In genomic region chr3:149386027-149386426, GRCm38 (mm10) we compare ENCODE assay signal across 27 mouse cellular contexts.
DNase-seq lines count a peak whose midpoint lies in the region; ATAC-seq and TF ChIP-seq lines count a peak whose summit lies in the region.
"Had no signal": no experiment of that assay in that cellular context is flagged by ENCODE, and none has a peak within 500 bp of the region (broad histone marks: within the 10 kb centered on the region; RNA-seq: fewer than 3 reads in every experiment).

No protein-coding gene starts in this region.

- no peak overlapping the region for H3K9ac ChIP-seq in heart, adult 2 months (ENCODE audit: low read depth, low read length)
- no peak overlapping the region for H3K9ac ChIP-seq in kidney, embryonic 14.5 days (ENCODE audit: low read depth, low read length)
- no peak overlapping the region for H3K9ac ChIP-seq in intestine, postnatal 0 days (ENCODE audit: low read depth, low read length)
- H3K9ac ChIP-seq: embryonic facial prominence, embryonic 15.5 days; forebrain, embryonic 12.5 days; forebrain, postnatal 0 days; hindbrain, embryonic 14.5 days; limb, embryonic 13.5 days; liver, embryonic 12.5 days; liver, postnatal 0 days; midbrain, embryonic 15.5 days had no signal

- H3K79me2 ChIP-seq in heart, adult 2 months (replicated peaks; ENCODE audit: control insufficient read depth, insufficient read depth, low read length), result no peaks in the 10 kb centered on the region

- no peak for TF ChIP-seq EP300 in heart, adult 2 months (IDR thresholded peaks at IDR 0.05; ENCODE audit: insufficient read depth, low read depth, low read length)

- H3K4me1 ChIP-seq in heart, adult 2 months (ENCODE audit: control insufficient read depth, insufficient read depth, low read length), result peaks cover 3% of the 10 kb centered on the region; the same call in 1 of the 2 replicates
- H3K4me1 ChIP-seq in kidney, adult 2 months (ENCODE audit: control insufficient read depth, insufficient read depth, low read length), result no peaks in the 10 kb centered on the region
- no peaks in the 10 kb centered on the region for H3K4me1 ChIP-seq in kidney, embryonic 14.5 days (ENCODE audit: control insufficient read depth, insufficient read depth, low read length)
- H3K4me1 ChIP-seq in intestine, postnatal 0 days (replicated peaks; ENCODE audit: control insufficient read depth, insufficient read depth, low read length), result no peaks in the 10 kb centered on the region
- H3K4me1 ChIP-seq in thymus, adult 2 months (replicated peaks; ENCODE audit: control insufficient read depth, insufficient read depth, low read length), result no peaks in the 10 kb centered on the region
- H3K4me1 ChIP-seq: liver, embryonic 12.5 days had no signal

- H3K9me3 ChIP-seq in kidney, embryonic 14.5 days (ENCODE audit: control insufficient read depth, low read length), result no peaks in the 10 kb centered on the region
- no peaks in the 10 kb centered on the region for H3K9me3 ChIP-seq in intestine, postnatal 0 days (ENCODE audit: control insufficient read depth)
- H3K9me3 ChIP-seq: embryonic facial prominence, embryonic 10.5 days; embryonic facial prominence, embryonic 15.5 days; forebrain, embryonic 12.5 days; limb, embryonic 13.5 days; liver, embryonic 12.5 days; midbrain, embryonic 10.5 days; midbrain, embryonic 15.5 days had no signal

- no peak overlapping the region for H3K4me3 ChIP-seq in heart, adult 2 months
- no peak overlapping the region for H3K4me3 ChIP-seq in kidney, adult 2 months (ENCODE audit: insufficient read depth, low read depth, low read length)
- no peak overlapping the region for H3K4me3 ChIP-seq in kidney, embryonic 14.5 days (ENCODE audit: low read length)
- H3K4me3 ChIP-seq in intestine, postnatal 0 days (ENCODE audit: low read depth, low read length), result no peak overlapping the region
- H3K4me3 ChIP-seq in thymus, adult 2 months (ENCODE audit: control insufficient read depth, insufficient read depth, low read length), result no peak overlapping the region
- H3K4me3 ChIP-seq: embryonic facial prominence, embryonic 10.5 days; embryonic facial prominence, embryonic 15.5 days; forebrain, embryonic 12.5 days; limb, embryonic 13.5 days; liver, embryonic 12.5 days; midbrain, embryonic 10.5 days; midbrain, embryonic 15.5 days had no signal

- no peak for TF ChIP-seq CTCF in heart, adult 2 months (IDR thresholded peaks at IDR 0.05)
- no peak for TF ChIP-seq CTCF in kidney, adult 2 months (conservative IDR thresholded peaks at IDR 0.05; ENCODE audit: insufficient read depth, insufficient read length, low read depth, low read length)
- no peak for TF ChIP-seq CTCF in intestine, postnatal 0 days (IDR thresholded peaks at IDR 0.05; ENCODE audit: low read depth)
- no peak for TF ChIP-seq CTCF in thymus, adult 2 months (IDR thresholded peaks at IDR 0.05; ENCODE audit: borderline replicate concordance, control insufficient read depth, extremely low read depth, insufficient read depth, low read length, poor library complexity)

- no peak for DNase-seq in heart, adult 2 months
- DNase-seq in heart, postnatal 4 days, result no peak
- DNase-seq in kidney, adult 2 months, result peak; percentile 6
- no peak for DNase-seq in thymus, adult 2 months
- DNase-seq in gastrocnemius, postnatal 10 days, result no peak
- DNase-seq: adrenal gland, postnatal 36 days; cerebellum, adult 18-20 months; gastrocnemius, postnatal 14 days; kidney, postnatal 4 days; liver, postnatal 0 days; spleen, adult 18-20 months; thymus, postnatal 25 days had no signal

- H3K27ac ChIP-seq in heart, adult 2 months, result peak overlapping the region; percentile 36; the same call in 1 of the 2 replicates
- no peak overlapping the region for H3K27ac ChIP-seq in kidney, adult 2 months (ENCODE audit: insufficient read depth, low read depth, low read length)
- no peak overlapping the region for H3K27ac ChIP-seq in kidney, embryonic 14.5 days (ENCODE audit: low read depth, low read length)
- H3K27ac ChIP-seq in intestine, postnatal 0 days (ENCODE audit: low read depth, low read length), result no peak overlapping the region
- H3K27ac ChIP-seq in thymus, adult 2 months (ENCODE audit: control insufficient read depth, insufficient read depth, low read length), result no peak overlapping the region
- H3K27ac ChIP-seq: embryonic facial prominence, embryonic 10.5 days; embryonic facial prominence, embryonic 15.5 days; forebrain, embryonic 12.5 days; hindbrain, embryonic 14.5 days; kidney, postnatal 0 days; limb, embryonic 13.5 days; liver, embryonic 12.5 days; macrophage; midbrain, embryonic 10.5 days; midbrain, embryonic 15.5 days had no signal

- H3K27me3 ChIP-seq in heart, adult 2 months (ENCODE audit: control insufficient read depth, insufficient read depth, low read length), result no peaks in the 10 kb centered on the region
- H3K27me3 ChIP-seq in kidney, adult 2 months (replicated peaks; ENCODE audit: control insufficient read depth, insufficient read depth, low read length), result no peaks in the 10 kb centered on the region; the same call in 1 of the 2 replicates
- H3K27me3 ChIP-seq in kidney, embryonic 14.5 days (ENCODE audit: control insufficient read depth, insufficient read depth, low read length), result no peaks in the 10 kb centered on the region
- no peaks in the 10 kb centered on the region for H3K27me3 ChIP-seq in intestine, postnatal 0 days (replicated peaks; ENCODE audit: control insufficient read depth, insufficient read depth, low read length)
- no peaks in the 10 kb centered on the region for H3K27me3 ChIP-seq in thymus, adult 2 months (ENCODE audit: control insufficient read depth, insufficient read depth, low read length)
- H3K27me3 ChIP-seq: embryonic facial prominence, embryonic 15.5 days; forebrain, embryonic 12.5 days; limb, embryonic 13.5 days; liver, embryonic 12.5 days; midbrain, embryonic 15.5 days had no signal

- 31% methylated on average over 2 of the region's 2 CpGs for whole genome bisulfite sequencing in heart, adult 2 months
- WGBS in kidney, adult 2 months, result 67% methylated on average over 2 of the region's 2 CpGs
- WGBS in kidney, embryonic 14.5 days, result 68% methylated on average over 2 of the region's 2 CpGs
- 37% methylated on average over 2 of the region's 2 CpGs for WGBS in intestine, postnatal 0 days
- WGBS in thymus, adult 2 months, result 63% methylated on average over 2 of the region's 2 CpGs

- H3K36me3 ChIP-seq in heart, adult 2 months (ENCODE audit: control insufficient read depth, insufficient read depth, low read length), result peaks cover 5% of the 10 kb centered on the region; the same call in 1 of the 2 replicates
- no peaks in the 10 kb centered on the region for H3K36me3 ChIP-seq in kidney, adult 2 months (ENCODE audit: control insufficient read depth, insufficient read depth, low read length)
- H3K36me3 ChIP-seq in kidney, embryonic 14.5 days (ENCODE audit: control insufficient read depth, insufficient read depth, low read length), result no peaks in the 10 kb centered on the region
- no peaks in the 10 kb centered on the region for H3K36me3 ChIP-seq in intestine, postnatal 0 days (ENCODE audit: control insufficient read depth, insufficient read depth)
- H3K36me3 ChIP-seq in thymus, adult 2 months (ENCODE audit: control insufficient read depth, insufficient read depth, low read length), result no peaks in the 10 kb centered on the region
- H3K36me3 ChIP-seq: embryonic facial prominence, embryonic 10.5 days; embryonic facial prominence, embryonic 15.5 days; forebrain, embryonic 12.5 days; limb, embryonic 13.5 days; liver, embryonic 12.5 days; midbrain, embryonic 10.5 days; midbrain, embryonic 15.5 days had no signal

- intact Hi-C loops in heart, adult 2 months (cut with DNase I), result no loop called here

- no peak overlapping the region for H3K4me2 ChIP-seq in kidney, embryonic 14.5 days (replicated peaks; ENCODE audit: low read depth, low read length)
- no peak overlapping the region for H3K4me2 ChIP-seq in intestine, postnatal 0 days (replicated peaks; ENCODE audit: low read depth)
- H3K4me2 ChIP-seq: embryonic facial prominence, embryonic 15.5 days; forebrain, embryonic 12.5 days; hindbrain, embryonic 14.5 days; limb, embryonic 13.5 days; liver, embryonic 12.5 days; midbrain, embryonic 15.5 days had no signal

- ATAC-seq in kidney, embryonic 14.5 days (ENCODE audit: low FRiP score, low TSS enrichment), result no peak
- peak; percentile 93 for ATAC-seq in granulocyte monocyte progenitor cell, adult 5-6 weeks (replicated peaks; ENCODE audit: poor library complexity, severe bottlenecking)
- ATAC-seq in intestine, postnatal 0 days, result peak; percentile 78
- ATAC-seq: liver, embryonic 12.5 days; liver, postnatal 0 days; lung, postnatal 0 days had no signal

- TF ChIP-seq POLR2A in heart, adult 2 months (IDR thresholded peaks at IDR 0.05; ENCODE audit: insufficient read depth, low read depth, low read length), result no peak
- TF ChIP-seq POLR2A in kidney, adult 2 months (IDR thresholded peaks at IDR 0.05; ENCODE audit: low read depth, low read length), result no peak
- no peak for TF ChIP-seq POLR2A in thymus, adult 2 months (IDR thresholded peaks at IDR 0.05; ENCODE audit: control insufficient read depth, extremely low read depth, insufficient read depth, low read length, poor library complexity)
